Mouse (Mus musculus): ENCODE measurements at regions not wholly inside any gene's neighbourhood (a gene's known extent, or its start where the extent isn't known, plus 50 kb on each side); places are given as distances from the start of the nearest gene placed in this dataset.

DNA sequence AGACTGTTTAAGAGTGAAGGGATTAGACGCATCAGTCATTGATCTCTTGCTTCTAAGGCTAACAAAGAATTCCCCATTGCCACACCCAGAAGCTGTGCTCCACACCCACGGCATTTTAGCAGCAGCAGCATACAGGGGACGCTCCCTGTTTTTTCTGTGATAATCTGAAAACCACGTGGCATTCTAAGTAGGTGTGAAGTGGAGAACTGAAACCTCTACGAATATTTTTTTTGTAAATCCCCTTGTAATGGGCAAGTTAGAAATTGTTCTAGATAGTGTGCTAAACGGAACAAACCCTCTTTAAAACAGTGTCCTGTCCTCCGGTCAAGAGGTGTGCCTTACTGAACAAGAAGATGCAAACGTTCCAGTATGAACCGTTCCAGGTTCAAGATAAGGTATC lies 325.8 kb upstream of the Epha4 start:
- Histone ChIP-seq H3K27me3 (ENCODE audit: control insufficient read depth, insufficient read depth, insufficient read length) (no peaks in the 10 kb centered on the region), H3K4me3 (no peak overlapping the region), H3K36me3 (ENCODE audit: control insufficient read depth, insufficient read depth) (no peaks in the 10 kb centered on the region), H3K79me2 (ENCODE audit: control insufficient read depth, insufficient read depth) (no peaks in the 10 kb centered on the region), H3ac (ENCODE audit: control insufficient read depth, insufficient read length) (no peak overlapping the region), H3K4me2 (ENCODE audit: low read depth) (no peak overlapping the region)
- TF ChIP-seq CEBPB (IDR thresholded peaks at IDR 0.05; ENCODE audit: insufficient read depth, poor library complexity, severe bottlenecking) (no peak), TCF12 (IDR thresholded peaks at IDR 0.05; ENCODE audit: insufficient read depth, poor library complexity, severe bottlenecking) (no peak), MYOG (IDR thresholded peaks at IDR 0.05; ENCODE audit: control insufficient read depth in 1 of 3, insufficient read depth in 1 of 3, insufficient read length in 2 of 3, low read depth in 2 of 3) (no peak), MYOD1 (IDR thresholded peaks at IDR 0.05; ENCODE audit: control insufficient read depth in 1 of 3, insufficient read length in 2 of 3, low read depth in 2 of 3) (no peak), POLR2A (IDR thresholded peaks at IDR 0.05; ENCODE audit: insufficient read length, low read depth) (no peak), TCF3 (IDR thresholded peaks at IDR 0.05; ENCODE audit: insufficient read length, low read depth) (no peak), E2F4 (IDR thresholded peaks at IDR 0.05; ENCODE audit: insufficient read depth) (no peak), SRF (IDR thresholded peaks at IDR 0.05; ENCODE audit: control insufficient read depth, insufficient read length, low read depth) (no peak), REST (IDR thresholded peaks at IDR 0.05; ENCODE audit: insufficient read depth, insufficient read length) (no peak), USF1 (IDR thresholded peaks at IDR 0.05; ENCODE audit: low read depth) (no peak), POLR2AphosphoS2 (IDR thresholded peaks at IDR 0.05; ENCODE audit: insufficient read length, low read depth) (no peak), MAX (IDR thresholded peaks at IDR 0.05; ENCODE audit: low read depth) (no peak)

DNA sequence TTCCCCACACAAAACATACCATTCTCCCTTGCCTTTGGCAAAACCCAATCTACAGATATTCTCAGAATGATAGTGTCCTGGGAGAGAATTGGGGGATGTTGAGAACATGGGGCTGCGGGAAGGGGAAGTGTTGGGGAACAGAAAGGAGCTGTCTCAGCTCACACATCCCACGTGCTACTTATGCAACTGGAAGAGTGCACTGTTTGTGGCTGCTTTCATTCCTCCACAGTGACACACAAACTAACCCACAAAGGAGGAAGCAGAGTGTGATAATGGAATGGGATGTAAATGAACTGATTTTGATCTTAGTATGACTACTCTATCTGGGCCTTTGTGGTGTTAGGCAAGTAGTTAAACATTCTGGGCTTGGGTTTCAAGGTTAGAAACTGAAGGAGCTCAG lies 317.3 kb upstream of the Epha4 start:
- no peak overlapping the region for H3K4me3 ChIP-seq
- TF ChIP-seq USF1 (IDR thresholded peaks at IDR 0.05; ENCODE audit: low read depth) = no peak
- TF ChIP-seq MAX (IDR thresholded peaks at IDR 0.05; ENCODE audit: low read depth) = no peak
- TF ChIP-seq SRF (IDR thresholded peaks at IDR 0.05; ENCODE audit: control insufficient read depth, insufficient read length, low read depth) = no peak
- no peak for TF ChIP-seq TCF3 (IDR thresholded peaks at IDR 0.05; ENCODE audit: insufficient read length, low read depth)
- TF ChIP-seq POLR2A (IDR thresholded peaks at IDR 0.05; ENCODE audit: insufficient read length, low read depth) = no peak
- no peak for TF ChIP-seq TCF12 (IDR thresholded peaks at IDR 0.05; ENCODE audit: insufficient read depth, poor library complexity, severe bottlenecking)
- TF ChIP-seq MYOG (IDR thresholded peaks at IDR 0.05; ENCODE audit: control insufficient read depth in 1 of 3, insufficient read depth in 1 of 3, insufficient read length in 2 of 3, low read depth in 2 of 3) = no peak
- TF ChIP-seq E2F4 (IDR thresholded peaks at IDR 0.05; ENCODE audit: insufficient read depth) = no peak
- TF ChIP-seq CEBPB (IDR thresholded peaks at IDR 0.05; ENCODE audit: insufficient read depth, poor library complexity, severe bottlenecking) = no peak
- TF ChIP-seq MYOD1 (IDR thresholded peaks at IDR 0.05; ENCODE audit: control insufficient read depth in 1 of 3, insufficient read length in 2 of 3, low read depth in 2 of 3) = no peak
- no peak for TF ChIP-seq REST (IDR thresholded peaks at IDR 0.05; ENCODE audit: insufficient read depth, insufficient read length)
- no peak for TF ChIP-seq POLR2AphosphoS2 (IDR thresholded peaks at IDR 0.05; ENCODE audit: insufficient read length, low read depth)

DNA sequence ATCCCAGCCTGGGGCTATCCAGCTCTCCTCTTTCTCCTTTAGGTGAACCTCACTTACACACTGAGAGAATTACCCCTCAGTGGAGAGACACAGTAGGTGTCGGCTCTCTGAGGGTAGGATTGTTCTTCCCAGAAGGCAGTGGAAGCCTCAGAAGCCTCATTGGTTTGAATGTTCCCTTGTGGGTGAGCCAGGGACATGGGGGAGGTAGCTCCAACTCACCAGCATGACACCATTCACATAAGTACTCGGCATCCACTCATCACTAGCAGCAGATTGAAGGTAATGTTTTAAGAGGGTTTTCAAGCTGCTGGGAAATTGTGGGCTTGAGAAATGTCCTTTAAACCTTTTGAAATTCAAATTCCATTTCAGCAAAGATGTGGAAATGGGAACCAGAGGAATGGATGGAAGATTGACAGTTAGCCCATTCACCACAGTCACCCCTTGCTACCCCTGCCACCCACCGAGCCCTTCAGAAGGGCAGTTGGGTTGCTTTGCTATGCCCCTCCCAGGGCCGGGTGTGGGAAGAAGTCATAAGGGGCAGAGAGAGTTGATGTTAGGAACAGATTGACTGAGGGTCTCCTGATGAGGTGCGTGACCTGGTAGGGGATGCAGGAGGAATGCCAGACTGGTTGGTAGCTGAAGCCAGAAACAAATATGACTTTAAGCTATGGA lies 310.0 kb upstream of the Epha4 start:
- H3K4me2 ChIP-seq (ENCODE audit: low read depth) = no peak overlapping the region
- H3ac ChIP-seq (ENCODE audit: control insufficient read depth, insufficient read length) = no peak overlapping the region
- H3K79me2 ChIP-seq (ENCODE audit: control insufficient read depth, insufficient read depth) = no peaks in the 10 kb centered on the region
- H3K36me3 ChIP-seq (ENCODE audit: control insufficient read depth, insufficient read depth) = no peaks in the 10 kb centered on the region
- no peaks in the 10 kb centered on the region for H3K27me3 ChIP-seq (ENCODE audit: control insufficient read depth, insufficient read depth, insufficient read length)
- no peak for TF ChIP-seq MYOD1 (IDR thresholded peaks at IDR 0.05; ENCODE audit: control insufficient read depth in 1 of 3, insufficient read length in 2 of 3, low read depth in 2 of 3)
- TF ChIP-seq USF1 (IDR thresholded peaks at IDR 0.05; ENCODE audit: low read depth) = no peak
- TF ChIP-seq SRF (IDR thresholded peaks at IDR 0.05; ENCODE audit: control insufficient read depth, insufficient read length, low read depth) = no peak
- no peak for TF ChIP-seq MAX (IDR thresholded peaks at IDR 0.05; ENCODE audit: low read depth)
- no peak for TF ChIP-seq E2F4 (IDR thresholded peaks at IDR 0.05; ENCODE audit: insufficient read depth)
- no peak for TF ChIP-seq REST (IDR thresholded peaks at IDR 0.05; ENCODE audit: insufficient read depth, insufficient read length)
- TF ChIP-seq POLR2A (IDR thresholded peaks at IDR 0.05; ENCODE audit: insufficient read length, low read depth) = no peak
- H3K4me3 ChIP-seq = no peak overlapping the region

More for the DNA sequence above, 317.3 kb upstream of the Epha4 start:
- Histone ChIP-seq H3K4me2 (ENCODE audit: low read depth) (no peak overlapping the region), H3K36me3 (ENCODE audit: control insufficient read depth, insufficient read depth) (no peaks in the 10 kb centered on the region), H3ac (ENCODE audit: control insufficient read depth, insufficient read length) (no peak overlapping the region), H3K79me2 (ENCODE audit: control insufficient read depth, insufficient read depth) (no peaks in the 10 kb centered on the region), H3K27me3 (ENCODE audit: control insufficient read depth, insufficient read depth, insufficient read length) (no peaks in the 10 kb centered on the region)

DNA sequence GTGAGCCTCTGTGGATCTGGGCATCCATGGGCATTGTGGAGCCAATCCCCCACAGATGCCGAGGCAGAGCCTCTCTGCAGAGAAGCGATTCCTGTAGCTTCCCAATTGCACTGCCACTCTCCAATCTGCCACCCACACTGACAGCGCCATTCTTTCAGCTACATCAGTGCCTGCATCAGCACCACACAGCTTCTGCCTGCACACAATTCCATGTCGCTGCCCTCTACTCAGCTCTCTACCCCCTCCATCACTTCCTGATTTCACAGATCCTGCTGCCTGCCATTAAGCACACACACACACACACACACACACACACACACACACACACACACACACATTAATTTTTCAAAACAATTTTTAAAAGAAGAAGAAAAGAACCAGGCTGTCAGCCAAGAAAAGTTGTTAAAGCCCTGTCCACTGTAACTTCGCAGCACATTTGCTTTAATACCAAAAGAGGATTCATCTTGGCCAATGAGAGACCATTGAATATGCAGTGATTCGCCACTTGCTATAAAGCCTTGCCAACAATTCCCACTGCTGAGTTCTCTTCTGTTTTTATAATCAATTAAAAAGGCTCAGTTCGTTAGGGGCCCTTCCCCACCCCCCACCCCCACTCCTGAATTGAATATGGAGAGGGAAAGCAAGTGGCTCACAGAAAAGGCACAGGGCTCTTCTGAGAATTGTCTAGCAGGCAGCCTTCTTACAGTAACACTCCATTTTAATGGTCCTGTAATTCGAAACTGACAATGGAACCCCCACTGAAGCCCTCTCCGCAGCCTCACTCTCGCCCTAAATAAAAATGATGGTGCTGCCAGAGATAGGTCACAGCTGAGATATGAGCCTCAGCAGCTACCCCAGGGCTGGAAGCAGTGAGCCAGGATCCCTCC lies 309.2 kb upstream of the Epha4 start:
- H3K79me2 ChIP-seq (ENCODE audit: control insufficient read depth, insufficient read depth) = no peaks in the 10 kb centered on the region
- H3K36me3 ChIP-seq (ENCODE audit: control insufficient read depth, insufficient read depth) = no peaks in the 10 kb centered on the region
- no peak overlapping the region for H3K4me2 ChIP-seq (ENCODE audit: low read depth)
- no peak overlapping the region for H3K4me3 ChIP-seq
- no peaks in the 10 kb centered on the region for H3K27me3 ChIP-seq (ENCODE audit: control insufficient read depth, insufficient read depth, insufficient read length)
- no peak overlapping the region for H3ac ChIP-seq (ENCODE audit: control insufficient read depth, insufficient read length)
- TF ChIP-seq MAX (IDR thresholded peaks at IDR 0.05; ENCODE audit: low read depth) = no peak
- TF ChIP-seq TCF3 (IDR thresholded peaks at IDR 0.05; ENCODE audit: insufficient read length, low read depth) = no peak
- TF ChIP-seq CEBPB (IDR thresholded peaks at IDR 0.05; ENCODE audit: insufficient read depth, poor library complexity, severe bottlenecking) = no peak
- no peak for TF ChIP-seq POLR2A (IDR thresholded peaks at IDR 0.05; ENCODE audit: insufficient read length, low read depth)
- no peak for TF ChIP-seq REST (IDR thresholded peaks at IDR 0.05; ENCODE audit: insufficient read depth, insufficient read length)
- no peak for TF ChIP-seq TCF12 (IDR thresholded peaks at IDR 0.05; ENCODE audit: insufficient read depth, poor library complexity, severe bottlenecking)
- TF ChIP-seq POLR2AphosphoS2 (IDR thresholded peaks at IDR 0.05; ENCODE audit: insufficient read length, low read depth) = no peak
- no peak for TF ChIP-seq USF1 (IDR thresholded peaks at IDR 0.05; ENCODE audit: low read depth)
- no peak for TF ChIP-seq SRF (IDR thresholded peaks at IDR 0.05; ENCODE audit: control insufficient read depth, insufficient read length, low read depth)
- no peak for TF ChIP-seq E2F4 (IDR thresholded peaks at IDR 0.05; ENCODE audit: insufficient read depth)

All from myocyte (in vitro differentiated cells).